Mouse (Mus musculus): ENCODE results near the gene Olfr311.

DNA sequence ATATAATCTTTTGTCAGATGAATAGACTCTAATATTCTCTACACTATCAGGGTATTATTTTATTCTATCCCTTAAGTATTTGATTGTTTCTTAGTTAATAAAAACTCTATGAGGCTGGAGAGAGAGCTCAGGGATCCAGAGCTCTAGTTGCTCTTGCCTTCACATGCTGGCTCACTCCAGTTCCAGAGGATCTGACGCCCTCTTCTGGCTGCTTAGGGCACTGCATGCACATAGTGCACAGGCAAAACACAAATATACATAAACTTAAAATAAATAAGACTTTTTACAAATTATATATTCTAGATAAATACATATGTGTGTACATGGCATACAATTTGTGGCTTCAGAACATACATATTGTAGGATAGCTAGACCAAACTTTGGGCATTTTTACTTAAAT is 27.1 kb upstream of the Olfr311 start:
- no peak for TF ChIP-seq EP300 (IDR thresholded peaks at IDR 0.05)
- peak; percentile 42 for TF ChIP-seq CTCF (IDR thresholded peaks at IDR 0.05)
